Mouse (Mus musculus): ENCODE measurements around the gene Slc25a16. TPM values are rescaled to one million over a fixed set of nuclear protein-coding genes. Genes with fewer than 3 reads are reported as not detected.

Gene Slc25a16
- polyA plus RNA-seq, 1 experiment from 2014 or later = 14.7 TPM

- no peak overlapping the region for H3K9ac ChIP-seq (ENCODE audit: low read length)
- 22% methylated on average over 4 of the region's 4 CpGs for WGBS
- DNase-seq (ENCODE audit: low spot score) (no peak), ATAC-seq (ENCODE audit: low FRiP score, low TSS enrichment) (no peak)
- H3K27me3 ChIP-seq (ENCODE audit: control insufficient read depth, insufficient read depth, low read length) = no peaks in the 10 kb centered on the region
- H3K27ac ChIP-seq (replicated peaks) = no peak overlapping the region
- H3K4me2 ChIP-seq (replicated peaks; ENCODE audit: low read depth) = no peak overlapping the region
- H3K4me1 ChIP-seq (replicated peaks; ENCODE audit: control insufficient read depth, insufficient read depth) = no peaks in the 10 kb centered on the region
- no peak overlapping the region for H3K4me3 ChIP-seq (ENCODE audit: low read depth, low read length)
- H3K36me3 ChIP-seq (ENCODE audit: control insufficient read depth, insufficient read depth, low read length) = no peaks in the 10 kb centered on the region
- no peak for TF ChIP-seq CTCF (IDR thresholded peaks at IDR 0.05; ENCODE audit: low read depth)
- H3K9me3 ChIP-seq (ENCODE audit: control insufficient read depth, low read length) = no peaks in the 10 kb centered on the region
These were observed 27.7 kb upstream of the Slc25a16 start for GRCm38 (mm10) chr10:62892549-62893232.

- Histone ChIP-seq H3K27ac (replicated peaks) (no peak overlapping the region), H3K9me3 (ENCODE audit: control insufficient read depth, low read length) (no peaks in the 10 kb centered on the region), H3K4me2 (replicated peaks; ENCODE audit: low read depth) (no peak overlapping the region), H3K9ac (ENCODE audit: low read length) (no peak overlapping the region), H3K27me3 (ENCODE audit: control insufficient read depth, insufficient read depth, low read length) (no peaks in the 10 kb centered on the region), H3K4me1 (replicated peaks; ENCODE audit: control insufficient read depth, insufficient read depth) (no peaks in the 10 kb centered on the region), H3K36me3 (ENCODE audit: control insufficient read depth, insufficient read depth, low read length) (no peaks in the 10 kb centered on the region), H3K4me3 (ENCODE audit: low read depth, low read length) (no peak overlapping the region)
- DNase-seq (ENCODE audit: low spot score) (no peak), ATAC-seq (ENCODE audit: low FRiP score, low TSS enrichment) (no peak)
- TF ChIP-seq EP300 (optimal IDR thresholded peaks at IDR 0.05) (no peak), CTCF (IDR thresholded peaks at IDR 0.05; ENCODE audit: low read depth) (no peak)
- WGBS = 45% methylated on average over 6 of the region's 6 CpGs
These were observed 27.0 kb upstream of the Slc25a16 start for GRCm38 (mm10) chr10:62893356-62893884.

- Histone ChIP-seq H3K9ac (ENCODE audit: low read length) (no peak overlapping the region), H3K9me3 (ENCODE audit: control insufficient read depth, low read length) (no peaks in the 10 kb centered on the region), H3K4me2 (replicated peaks; ENCODE audit: low read depth) (no peak overlapping the region), H3K4me3 (ENCODE audit: low read depth, low read length) (no peak overlapping the region), H3K27ac (replicated peaks) (no peak overlapping the region), H3K4me1 (replicated peaks; ENCODE audit: control insufficient read depth, insufficient read depth) (no peaks in the 10 kb centered on the region), H3K36me3 (ENCODE audit: control insufficient read depth, insufficient read depth, low read length) (no peaks in the 10 kb centered on the region), H3K27me3 (ENCODE audit: control insufficient read depth, insufficient read depth, low read length) (no peaks in the 10 kb centered on the region)
- WGBS = 77% methylated on average over 3 of the region's 3 CpGs
- TF ChIP-seq EP300 (optimal IDR thresholded peaks at IDR 0.05) = no peak
- TF ChIP-seq CTCF (IDR thresholded peaks at IDR 0.05; ENCODE audit: low read depth) = no peak
- DNase-seq (ENCODE audit: low spot score) (no peak), ATAC-seq (ENCODE audit: low FRiP score, low TSS enrichment) (no peak)
These were observed 26.0 kb upstream of the Slc25a16 start for GRCm38 (mm10) chr10:62894447-62894846.

GRCm38 (mm10) chr10:62895386-62895785, 25.0 kb upstream of the Slc25a16 start:
- Histone ChIP-seq H3K27me3 (ENCODE audit: control insufficient read depth, insufficient read depth, low read length) (no peaks in the 10 kb centered on the region), H3K36me3 (ENCODE audit: control insufficient read depth, insufficient read depth, low read length) (no peaks in the 10 kb centered on the region), H3K27ac (replicated peaks) (no peak overlapping the region), H3K4me3 (ENCODE audit: low read depth, low read length) (no peak overlapping the region), H3K4me2 (replicated peaks; ENCODE audit: low read depth) (no peak overlapping the region), H3K4me1 (replicated peaks; ENCODE audit: control insufficient read depth, insufficient read depth) (no peaks in the 10 kb centered on the region), H3K9me3 (ENCODE audit: control insufficient read depth, low read length) (no peaks in the 10 kb centered on the region), H3K9ac (ENCODE audit: low read length) (no peak overlapping the region)
- TF ChIP-seq EP300 (optimal IDR thresholded peaks at IDR 0.05) = no peak
- no peak for DNase-seq (ENCODE audit: low spot score)
- 67% methylated on average over 6 of the region's 6 CpGs for WGBS
- ATAC-seq (ENCODE audit: low FRiP score, low TSS enrichment) = no peak

- Histone ChIP-seq H3K4me3 (ENCODE audit: low read depth, low read length) (no peak overlapping the region), H3K36me3 (ENCODE audit: control insufficient read depth, insufficient read depth, low read length) (no peaks in the 10 kb centered on the region), H3K27me3 (ENCODE audit: control insufficient read depth, insufficient read depth, low read length) (no peaks in the 10 kb centered on the region), H3K27ac (replicated peaks) (no peak overlapping the region), H3K4me2 (replicated peaks; ENCODE audit: low read depth) (no peak overlapping the region), H3K9me3 (ENCODE audit: control insufficient read depth, low read length) (no peaks in the 10 kb centered on the region), H3K9ac (ENCODE audit: low read length) (no peak overlapping the region), H3K4me1 (replicated peaks; ENCODE audit: control insufficient read depth, insufficient read depth) (no peaks in the 10 kb centered on the region)
- ATAC-seq (ENCODE audit: low FRiP score, low TSS enrichment) = no peak
- 65% methylated on average over 4 of the region's 4 CpGs for WGBS
- TF ChIP-seq EP300 (optimal IDR thresholded peaks at IDR 0.05) = no peak
- no peak for TF ChIP-seq CTCF (IDR thresholded peaks at IDR 0.05; ENCODE audit: low read depth)
- DNase-seq (ENCODE audit: low spot score) = no peak
These were observed 24.4 kb upstream of the Slc25a16 start for GRCm38 (mm10) chr10:62896035-62896434.

GRCm38 (mm10) chr10:62896774-62897173, 23.7 kb upstream of the Slc25a16 start:
- 67% methylated on average over 4 of the region's 4 CpGs for WGBS
- no peak for DNase-seq (ENCODE audit: low spot score)
- H3K4me2 ChIP-seq (replicated peaks; ENCODE audit: low read depth) = no peak overlapping the region

More at GRCm38 (mm10) chr10:62896774-62897173, 23.7 kb upstream of the Slc25a16 start:
- Histone ChIP-seq H3K27me3 (ENCODE audit: control insufficient read depth, insufficient read depth, low read length) (no peaks in the 10 kb centered on the region), H3K4me3 (ENCODE audit: low read depth, low read length) (no peak overlapping the region), H3K9me3 (ENCODE audit: control insufficient read depth, low read length) (no peaks in the 10 kb centered on the region), H3K36me3 (ENCODE audit: control insufficient read depth, insufficient read depth, low read length) (no peaks in the 10 kb centered on the region), H3K4me1 (replicated peaks; ENCODE audit: control insufficient read depth, insufficient read depth) (no peaks in the 10 kb centered on the region), H3K27ac (replicated peaks) (no peak overlapping the region), H3K9ac (ENCODE audit: low read length) (no peak overlapping the region)
- ATAC-seq (ENCODE audit: low FRiP score, low TSS enrichment) = no peak
- TF ChIP-seq EP300 (optimal IDR thresholded peaks at IDR 0.05) = no peak
- TF ChIP-seq CTCF (IDR thresholded peaks at IDR 0.05; ENCODE audit: low read depth) = peak; percentile 54
